Mouse (Mus musculus) kidney, adult 2 months (tissue): ENCODE data around the gene Srrm2. TPM values are rescaled to one million over a fixed set of nuclear protein-coding genes. Genes with fewer than 3 reads are reported as not detected.

ENCODE experiments used
- DNase-seq: peaks from one replicate; pipeline ENCODE4 v3.0.0; 2021
- H3K27ac ChIP-seq: fragments of 200-500 bp; 2 replicates; pipeline ENCODE4 v1.5.1; 2012; ENCODE audit warnings: low read depth, low read length, control low read depth, inconsistent platforms; ENCODE audit not compliant: insufficient read depth
- H3K27me3 ChIP-seq: fragments of 200-500 bp; replicated peaks from 2 replicates; pipeline ENCODE4 v1.6.1; 2012; ENCODE audit warnings: mild to moderate bottlenecking, moderate library complexity, low read length, inconsistent platforms; ENCODE audit not compliant: control insufficient read depth, insufficient read depth
- H3K36me3 ChIP-seq: fragments of 200-500 bp; 2 replicates; pipeline ENCODE4 v1.6.1; 2012; ENCODE audit warnings: mild to moderate bottlenecking, moderate library complexity, low read length, inconsistent platforms; ENCODE audit not compliant: control insufficient read depth, insufficient read depth
- H3K4me1 ChIP-seq: fragments of 200-500 bp; 2 replicates; pipeline ENCODE4 v1.6.1; 2011; ENCODE audit warnings: low read length; ENCODE audit not compliant: control insufficient read depth, insufficient read depth
- H3K4me3 ChIP-seq: fragments of 200-500 bp; 2 replicates; pipeline ENCODE4 v1.5.1; 2011; ENCODE audit warnings: mild to moderate bottlenecking, low read depth, low read length, control low read depth; ENCODE audit not compliant: insufficient read depth
- CTCF ChIP-seq: fragments of 200-500 bp; conservative IDR thresholded peaks from 2 replicates; pipeline ENCODE4 v1.5.1; 2011; ENCODE audit warnings: low read depth, mild to moderate bottlenecking, control low read depth, low read length, moderate library complexity, mixed read lengths; ENCODE audit not compliant: insufficient read depth, insufficient read length
- POLR2A ChIP-seq: fragments of 200-500 bp; IDR thresholded peaks from one replicate; pipeline ENCODE4 v1.6.1; 2011; ENCODE audit warnings: low read depth, low read length, control low read depth
- WGBS: fragments of 180-500 bp; shearing (Covaris S2); methylation state at CpG from one replicate; pipeline ENCODE4 v1.1.7; 2018; 5-methylcytosine and 5-hydroxymethylcytosine counted together
- polyA plus RNA-seq: library from polyadenylated mRNA; depleted of rRNA; stranded (reverse); fragments of >200 nt; gene quantifications from 2 replicates; pipeline ENCODE4 v1.2.3, GENCODE M21; 2012

Gene Srrm2
- polyA plus RNA-seq, 1 experiment, result 394 TPM

DNA sequence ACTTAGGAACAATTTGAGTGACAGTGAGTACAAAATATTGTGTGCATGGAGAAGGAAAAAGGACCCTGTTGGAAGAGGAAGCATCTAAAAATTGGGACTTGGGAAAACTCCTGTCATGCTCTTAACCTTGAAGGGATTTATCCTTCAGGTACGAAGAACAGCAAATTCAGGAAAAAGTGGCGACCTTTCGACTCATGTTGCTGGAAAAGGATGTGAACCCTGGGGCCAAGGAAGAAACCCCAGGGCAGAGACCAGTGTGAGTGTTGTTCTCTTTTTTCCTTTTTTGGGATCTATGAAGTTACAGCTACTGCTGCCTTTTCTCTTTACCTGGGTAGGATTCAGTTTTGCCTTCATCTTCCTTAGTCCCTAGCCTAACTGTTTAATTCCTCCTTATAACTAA lies 17.6 kb downstream of the Srrm2 start:
- Histone ChIP-seq H3K27me3 (no peaks in the 10 kb centered on the region), H3K4me1 (peaks cover 10% of the 10 kb centered on the region), H3K36me3 (peaks cover 25% of the 10 kb centered on the region), H3K27ac (peak overlapping the region; percentile 47; the same call in 1 of the 2 replicates), H3K4me3 (no peak overlapping the region)
- no peak for TF ChIP-seq CTCF
- TF ChIP-seq POLR2A, result no peak
- 57% methylated on average over 3 of the region's 3 CpGs for WGBS
- peak; percentile 71 for DNase-seq

DNA sequence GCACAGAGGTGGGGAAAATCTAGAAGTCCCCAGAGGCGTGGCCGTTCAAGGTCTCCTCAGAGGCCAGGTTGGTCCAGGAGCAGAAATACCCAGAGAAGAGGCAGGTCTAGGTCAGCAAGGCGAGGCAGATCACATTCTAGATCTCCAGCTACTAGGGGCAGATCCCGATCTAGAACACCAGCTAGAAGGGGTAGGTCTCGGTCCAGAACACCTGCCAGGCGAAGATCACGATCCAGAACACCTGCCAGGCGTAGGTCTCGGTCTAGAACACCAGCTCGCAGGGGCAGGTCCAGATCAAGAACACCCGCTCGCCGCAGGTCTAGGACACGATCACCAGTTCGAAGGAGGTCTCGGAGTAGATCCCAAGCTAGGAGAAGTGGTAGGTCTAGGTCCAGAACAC lies 25.3 kb downstream of the Srrm2 start:
- no peak for DNase-seq
- TF ChIP-seq CTCF (no peak), POLR2A (no peak)
- 98% methylated on average over 16 of the region's 16 CpGs for WGBS
- Histone ChIP-seq H3K36me3 (peaks cover 57% of the 10 kb centered on the region), H3K27me3 (no peaks in the 10 kb centered on the region), H3K4me3 (no peak overlapping the region), H3K4me1 (no peaks in the 10 kb centered on the region), H3K27ac (no peak overlapping the region)

DNA sequence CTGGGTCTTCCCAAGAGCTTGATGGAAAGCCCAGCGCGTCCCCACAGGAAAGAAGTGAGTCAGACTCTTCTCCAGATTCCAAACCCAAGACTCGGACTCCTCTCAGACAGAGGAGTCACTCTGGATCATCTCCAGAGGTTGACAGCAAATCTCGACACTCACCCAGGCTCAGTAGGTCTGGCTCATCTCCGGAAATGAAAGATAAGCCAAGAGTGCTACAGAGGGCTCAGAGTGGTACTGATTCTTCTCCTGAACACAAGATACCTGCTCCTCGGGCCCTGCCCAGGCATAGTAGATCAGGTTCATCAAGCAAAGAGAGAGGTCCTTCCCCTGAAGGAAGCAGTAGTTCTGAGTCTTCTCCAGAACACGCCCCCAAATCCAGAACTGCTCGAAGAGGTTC lies 28.2 kb downstream of the Srrm2 start:
- no peak for TF ChIP-seq CTCF
- no peak for TF ChIP-seq POLR2A
- DNase-seq, result no peak
- no peaks in the 10 kb centered on the region for H3K27me3 ChIP-seq
- WGBS, result over 99% methylated on average over 8 of the region's 8 CpGs
- no peak overlapping the region for H3K4me3 ChIP-seq
- no peaks in the 10 kb centered on the region for H3K4me1 ChIP-seq
- H3K36me3 ChIP-seq, result peaks cover 41% of the 10 kb centered on the region
- H3K27ac ChIP-seq, result no peak overlapping the region

DNA sequence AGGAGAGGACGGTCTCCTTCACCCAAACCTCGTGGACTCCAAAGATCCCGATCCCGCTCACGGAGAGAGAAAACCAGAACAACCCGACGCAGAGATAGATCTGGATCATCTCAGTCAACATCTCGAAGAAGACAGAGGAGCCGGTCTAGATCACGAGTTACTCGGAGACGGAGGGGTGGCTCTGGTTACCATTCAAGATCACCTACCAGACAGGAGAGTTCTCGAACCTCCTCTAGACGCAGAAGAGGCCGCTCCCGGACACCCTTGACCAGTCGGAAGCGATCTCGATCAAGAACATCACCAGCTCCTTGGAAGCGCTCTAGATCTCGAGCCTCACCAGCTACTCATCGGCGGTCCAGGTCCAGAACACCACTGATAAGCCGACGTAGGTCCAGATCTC lies 28.9 kb downstream of the Srrm2 start:
- H3K27ac ChIP-seq, result no peak overlapping the region
- TF ChIP-seq POLR2A (no peak), CTCF (no peak)
- 99% methylated on average over 25 of the region's 25 CpGs for WGBS
- H3K4me3 ChIP-seq, result no peak overlapping the region
- no peaks in the 10 kb centered on the region for H3K4me1 ChIP-seq
- peaks cover 37% of the 10 kb centered on the region for H3K36me3 ChIP-seq
- DNase-seq, result no peak
- H3K27me3 ChIP-seq, result no peaks in the 10 kb centered on the region

DNA sequence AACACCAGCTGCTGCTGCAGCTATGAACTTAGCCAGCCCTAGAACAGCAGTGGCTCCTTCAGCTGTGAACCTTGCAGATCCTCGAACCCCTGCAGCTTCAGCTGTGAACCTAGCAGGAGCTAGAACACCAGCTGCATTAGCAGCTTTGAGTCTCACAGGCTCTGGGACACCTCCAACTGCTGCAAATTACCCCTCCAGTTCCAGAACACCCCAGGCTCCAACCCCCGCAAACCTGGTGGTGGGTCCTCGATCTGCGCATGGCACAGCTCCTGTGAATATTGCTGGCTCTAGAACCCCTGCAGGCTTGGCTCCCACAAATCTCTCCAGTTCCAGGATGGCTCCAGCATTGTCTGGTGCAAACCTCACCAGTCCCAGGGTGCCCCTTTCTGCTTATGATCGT lies 30.4 kb downstream of the Srrm2 start:
- TF ChIP-seq POLR2A, result no peak
- TF ChIP-seq CTCF, result no peak
- no peak for DNase-seq
- H3K4me3 ChIP-seq, result no peak overlapping the region
- H3K36me3 ChIP-seq, result peaks cover 29% of the 10 kb centered on the region
- H3K27ac ChIP-seq, result no peak overlapping the region
- 86% methylated on average over 5 of the region's 5 CpGs for WGBS
- no peaks in the 10 kb centered on the region for H3K4me1 ChIP-seq
- H3K27me3 ChIP-seq, result no peaks in the 10 kb centered on the region

DNA sequence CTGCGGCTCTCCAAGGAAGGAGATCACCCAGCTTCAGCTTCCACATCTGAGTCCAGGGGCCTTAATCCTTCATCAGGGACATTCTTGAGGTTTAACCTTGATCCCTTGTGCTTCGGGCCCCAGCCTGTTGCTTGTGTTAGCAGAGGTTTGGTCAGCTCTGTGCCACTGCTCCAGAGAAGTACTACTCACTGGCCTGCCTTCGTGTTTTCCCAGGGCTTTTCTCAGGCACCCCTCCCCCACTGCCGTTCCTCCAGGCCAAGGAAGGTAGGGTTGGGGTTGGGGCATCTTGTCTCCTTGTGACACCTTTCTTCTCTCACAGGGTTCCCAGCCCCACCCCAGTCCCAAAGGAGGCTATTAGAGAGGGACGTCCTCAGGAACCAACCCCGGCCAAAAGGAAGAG lies 31.8 kb downstream of the Srrm2 start:
- Histone ChIP-seq H3K27ac (no peak overlapping the region), H3K27me3 (no peaks in the 10 kb centered on the region), H3K4me1 (no peaks in the 10 kb centered on the region), H3K4me3 (no peak overlapping the region), H3K36me3 (peaks cover 17% of the 10 kb centered on the region)
- TF ChIP-seq CTCF (no peak), POLR2A (no peak)
- DNase-seq, result no peak
- WGBS, result 60% methylated on average over 6 of the region's 6 CpGs

DNA sequence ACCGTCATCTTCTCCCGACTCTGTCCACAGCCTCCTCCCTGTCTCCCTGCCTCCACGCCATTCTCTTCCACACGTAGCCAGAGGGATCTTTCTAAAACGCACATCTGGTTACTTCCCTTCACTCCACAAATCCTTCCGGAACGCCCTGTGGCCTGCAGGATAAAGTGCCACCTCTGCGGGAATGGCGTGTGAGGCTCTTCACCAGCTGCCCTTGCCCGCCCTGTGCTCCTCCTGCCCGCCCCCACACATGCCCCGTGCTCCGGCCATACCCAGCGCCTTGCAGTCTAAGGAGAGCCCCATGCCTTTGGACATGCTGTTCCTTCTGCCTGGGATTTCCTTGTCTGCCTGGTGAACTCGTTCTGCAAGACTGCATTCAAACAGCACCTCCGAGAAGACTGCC lies 32.7 kb downstream of the Srrm2 start:
- Histone ChIP-seq H3K4me1 (no peaks in the 10 kb centered on the region), H3K27me3 (no peaks in the 10 kb centered on the region), H3K4me3 (no peak overlapping the region), H3K36me3 (peaks cover 13% of the 10 kb centered on the region), H3K27ac (no peak overlapping the region)
- TF ChIP-seq POLR2A (no peak), CTCF (no peak)
- DNase-seq, result no peak
- 64% methylated on average over 16 of the region's 16 CpGs for WGBS

DNA sequence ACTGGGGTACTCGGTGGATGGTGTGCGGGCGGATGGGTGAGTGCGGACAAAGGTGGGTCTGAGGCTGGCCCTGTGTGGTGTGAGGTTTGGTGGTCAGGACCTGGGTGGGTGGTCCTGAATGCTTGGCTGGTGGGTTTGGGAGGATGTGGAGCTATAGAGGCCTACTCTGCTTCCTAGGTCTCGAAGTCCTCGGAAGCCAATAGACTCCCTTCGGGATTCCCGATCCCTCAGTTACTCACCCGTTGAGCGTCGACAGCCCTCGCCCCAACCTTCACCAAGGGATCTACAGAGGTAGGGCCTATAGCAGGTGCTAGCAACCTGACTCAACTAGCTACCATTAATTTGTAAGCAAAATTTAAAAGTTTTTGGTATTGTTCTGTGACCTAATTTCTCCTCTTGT lies 33.3 kb downstream of the Srrm2 start:
- Histone ChIP-seq H3K27ac (no peak overlapping the region), H3K4me3 (no peak overlapping the region), H3K27me3 (no peaks in the 10 kb centered on the region), H3K36me3 (peaks cover 8% of the 10 kb centered on the region), H3K4me1 (no peaks in the 10 kb centered on the region)
- TF ChIP-seq CTCF (no peak), POLR2A (no peak)
- 90% methylated on average over 12 of the region's 12 CpGs for WGBS
- no peak for DNase-seq
